Mouse (Mus musculus) limb, embryonic 13.5 days (tissue): ENCODE data around the gene Zbtb2. TPM values are rescaled to one million over a fixed set of nuclear protein-coding genes. Genes with fewer than 3 reads are reported as not detected.

Source experiments
- ATAC-seq: fragments of 200-750 bp; cut with Nextera tagmentation; 2 replicates; pipeline ENCODE4 v1.8.0; 2017; ENCODE audit warnings: low read depth, moderate number of reproducible peaks, moderate TSS enrichment; ENCODE audit not compliant: low FRiP score
- H3K27ac ChIP-seq: fragments of 300-500 bp; sonication (generic); 2 replicates; pipeline ENCODE4 v1.5.1; 2015; ENCODE audit warnings: inconsistent platforms, mild to moderate bottlenecking, moderate library complexity
- H3K27me3 ChIP-seq: fragments of 300-500 bp; sonication (generic); 2 replicates; pipeline ENCODE4 v1.6.1; 2015; ENCODE audit warnings: mild to moderate bottlenecking, inconsistent platforms
- H3K36me3 ChIP-seq: fragments of 300-500 bp; sonication (generic); 2 replicates; pipeline ENCODE4 v1.6.1; 2015; ENCODE audit warnings: inconsistent platforms, mild to moderate bottlenecking, moderate library complexity
- H3K4me1 ChIP-seq: fragments of 300-500 bp; sonication (generic); 2 replicates; pipeline ENCODE4 v1.6.1; 2015; ENCODE audit warnings: inconsistent platforms
- H3K4me2 ChIP-seq: fragments of 300-500 bp; sonication (generic); replicated peaks from 2 replicates; pipeline ENCODE4 v1.6.1; 2015; ENCODE audit warnings: inconsistent platforms, mild to moderate bottlenecking, moderate library complexity
- H3K4me3 ChIP-seq: fragments of 300-500 bp; sonication (generic); 2 replicates; pipeline ENCODE4 v1.5.1; 2015; ENCODE audit warnings: moderate library complexity, mild to moderate bottlenecking, inconsistent platforms
- H3K9ac ChIP-seq: fragments of 300-500 bp; sonication (generic); 2 replicates; pipeline ENCODE4 v1.6.1; 2015; ENCODE audit warnings: mild to moderate bottlenecking, inconsistent platforms
- H3K9me3 ChIP-seq: fragments of 300-500 bp; sonication (generic); 2 replicates; pipeline ENCODE4 v1.6.1; 2016; ENCODE audit warnings: inconsistent platforms
- WGBS: fragments of 180-500 bp; shearing (Covaris S2); methylation state at CpG from one replicate; pipeline ENCODE4 v1.1.7; 2015; 5-methylcytosine and 5-hydroxymethylcytosine counted together
- polyA plus RNA-seq: library from polyadenylated mRNA; unstranded; fragments of >200 nt; fragmentation: Nextera tagmentation; extraction: Ambion mirVana; gene quantifications from 2 replicates; pipeline ENCODE4 v1.2.1, GENCODE M21; 2015

Gene Zbtb2
- polyA plus RNA-seq, 1 experiment from 2014 or later: 16.4 TPM

GRCm38 (mm10) chr10:4404895-4405491 is 17.1 kb upstream of the Zbtb2 start:
- Histone ChIP-seq H3K4me1 (no peaks in the 10 kb centered on the region), H3K9me3 (no peaks in the 10 kb centered on the region), H3K4me2 (no peak overlapping the region), H3K9ac (0 out of 2 replicates have a peak overlapping the region, but pooled peaks have one; percentile 39), H3K27me3 (no peaks in the 10 kb centered on the region), H3K4me3 (no peak overlapping the region), H3K27ac (no peak overlapping the region), H3K36me3 (peaks cover 77% of the 10 kb centered on the region)
- 60% methylated on average over 5 of the region's 5 CpGs for WGBS
- peak; percentile 63; the same call in 1 of the 2 replicates for ATAC-seq

- WGBS: 88% methylated on average over 5 of the region's 5 CpGs
- no peak overlapping the region for H3K27ac ChIP-seq
- no peak overlapping the region for H3K4me3 ChIP-seq
- H3K27me3 ChIP-seq: no peaks in the 10 kb centered on the region
- H3K36me3 ChIP-seq: peaks cover 67% of the 10 kb centered on the region
- H3K4me2 ChIP-seq: no peak overlapping the region
- H3K9ac ChIP-seq: no peak overlapping the region
- no peaks in the 10 kb centered on the region for H3K4me1 ChIP-seq
- no peak for ATAC-seq
- no peaks in the 10 kb centered on the region for H3K9me3 ChIP-seq
These were observed 10.2 kb upstream of the Zbtb2 start for GRCm38 (mm10) chr10:4398058-4398457.

- Histone ChIP-seq H3K27me3 (no peaks in the 10 kb centered on the region), H3K4me1 (peaks cover 14% of the 10 kb centered on the region), H3K36me3 (peaks cover 57% of the 10 kb centered on the region), H3K4me3 (no peak overlapping the region), H3K9me3 (no peaks in the 10 kb centered on the region), H3K27ac (no peak overlapping the region), H3K4me2 (no peak overlapping the region), H3K9ac (no peak overlapping the region)
- 89% methylated on average over 3 of the region's 3 CpGs for WGBS
- no peak for ATAC-seq
These were observed 7.4 kb upstream of the Zbtb2 start for GRCm38 (mm10) chr10:4395321-4395720.

GRCm38 (mm10) chr10:4391851-4392250 is 3.9 kb upstream of the Zbtb2 start:
- Histone ChIP-seq H3K4me2 (0 out of 2 replicates have a peak overlapping the region, but pooled peaks have one; percentile 19), H3K9me3 (no peaks in the 10 kb centered on the region), H3K4me3 (no peak overlapping the region), H3K27ac (no peak overlapping the region), H3K9ac (no peak overlapping the region), H3K4me1 (peaks cover 32% of the 10 kb centered on the region), H3K27me3 (no peaks in the 10 kb centered on the region), H3K36me3 (peaks cover 35% of the 10 kb centered on the region)
- ATAC-seq: no peak
- WGBS: 61% methylated on average over 6 of the region's 6 CpGs

- H3K4me2 ChIP-seq: 0 out of 2 replicates have a peak overlapping the region, but pooled peaks have one; percentile 93
- no peaks in the 10 kb centered on the region for H3K9me3 ChIP-seq
- peaks cover 32% of the 10 kb centered on the region for H3K4me1 ChIP-seq
- H3K4me3 ChIP-seq: no peak overlapping the region
- H3K9ac ChIP-seq: no peak overlapping the region
- ATAC-seq: no peak
- 67% methylated on average over 5 of the region's 5 CpGs for WGBS
- H3K27ac ChIP-seq: no peak overlapping the region
- peaks cover 29% of the 10 kb centered on the region for H3K36me3 ChIP-seq
- no peaks in the 10 kb centered on the region for H3K27me3 ChIP-seq
These were observed 3.2 kb upstream of the Zbtb2 start for GRCm38 (mm10) chr10:4391076-4391475.

- H3K4me3 ChIP-seq: 0 out of 2 replicates have a peak overlapping the region, but pooled peaks have one; percentile 7
- no peak overlapping the region for H3K27ac ChIP-seq
- H3K9me3 ChIP-seq: no peaks in the 10 kb centered on the region
- H3K4me1 ChIP-seq: peaks cover 32% of the 10 kb centered on the region
- H3K4me2 ChIP-seq: peak overlapping the region; percentile 93
- WGBS: 57% methylated on average over 2 of the region's 2 CpGs
- H3K9ac ChIP-seq: no peak overlapping the region; the same call in 1 of the 2 replicates
- ATAC-seq: no peak
- peaks cover 25% of the 10 kb centered on the region for H3K36me3 ChIP-seq
- no peaks in the 10 kb centered on the region for H3K27me3 ChIP-seq
These were observed 2.6 kb upstream of the Zbtb2 start for GRCm38 (mm10) chr10:4390550-4390949.

- Histone ChIP-seq H3K27me3 (no peaks in the 10 kb centered on the region), H3K4me1 (peaks cover 32% of the 10 kb centered on the region)
- WGBS: 59% methylated on average over 5 of the region's 5 CpGs
These were observed 1.7 kb upstream of the Zbtb2 start for GRCm38 (mm10) chr10:4389461-4390112.

GRCm38 (mm10) chr10:4389036-4389435 is 1.1 kb upstream of the Zbtb2 start:
- peak overlapping the region; percentile 99 for H3K9ac ChIP-seq
- peak overlapping the region; percentile 93 for H3K4me2 ChIP-seq
- H3K27ac ChIP-seq: no peak overlapping the region
- H3K4me3 ChIP-seq: peak overlapping the region; percentile 97
- ATAC-seq: no peak
- no peaks in the 10 kb centered on the region for H3K9me3 ChIP-seq
- 11% methylated on average over 10 of the region's 10 CpGs for WGBS
- H3K4me1 ChIP-seq: peaks cover 32% of the 10 kb centered on the region
- H3K27me3 ChIP-seq: no peaks in the 10 kb centered on the region
- peaks cover 11% of the 10 kb centered on the region for H3K36me3 ChIP-seq

More at GRCm38 (mm10) chr10:4389461-4390112, 1.7 kb upstream of the Zbtb2 start:
- Histone ChIP-seq H3K9me3 (no peaks in the 10 kb centered on the region), H3K27ac (no peak overlapping the region), H3K9ac (peak overlapping the region; percentile 99), H3K36me3 (peaks cover 15% of the 10 kb centered on the region), H3K4me3 (peak overlapping the region; percentile 97), H3K4me2 (peak overlapping the region; percentile 93)
- ATAC-seq: no peak

- WGBS: 1% methylated on average over 19 of the region's 19 CpGs
- Histone ChIP-seq H3K9ac (peak overlapping the region; percentile 99), H3K9me3 (no peaks in the 10 kb centered on the region), H3K4me1 (peaks cover 32% of the 10 kb centered on the region), H3K27me3 (no peaks in the 10 kb centered on the region), H3K4me3 (peak overlapping the region; percentile 97), H3K27ac (peak overlapping the region; percentile 99), H3K36me3 (peaks cover 7% of the 10 kb centered on the region), H3K4me2 (peak overlapping the region; percentile 93)
- no peak for ATAC-seq
These were observed 457 bp upstream of the Zbtb2 start for GRCm38 (mm10) chr10:4388384-4388745.

GRCm38 (mm10) chr10:4386609-4387591 is 1.0 kb downstream of the Zbtb2 start:
- WGBS: 0% methylated on average over 42 of the region's 133 CpGs
- H3K9ac ChIP-seq: peak overlapping the region; percentile 99
- peak; percentile 93 for ATAC-seq
- H3K9me3 ChIP-seq: no peaks in the 10 kb centered on the region
- H3K4me1 ChIP-seq: peaks cover 42% of the 10 kb centered on the region
- H3K27ac ChIP-seq: peak overlapping the region; percentile 99
- H3K4me2 ChIP-seq: peak overlapping the region; percentile 93
- H3K36me3 ChIP-seq: no peaks in the 10 kb centered on the region
- no peaks in the 10 kb centered on the region for H3K27me3 ChIP-seq
- H3K4me3 ChIP-seq: peak overlapping the region; percentile 97

- Histone ChIP-seq H3K36me3 (no peaks in the 10 kb centered on the region), H3K27me3 (no peaks in the 10 kb centered on the region), H3K9me3 (no peaks in the 10 kb centered on the region), H3K4me2 (no peak overlapping the region), H3K9ac (no peak overlapping the region), H3K27ac (no peak overlapping the region), H3K4me1 (peaks cover 18% of the 10 kb centered on the region), H3K4me3 (no peak overlapping the region)
- no peak for ATAC-seq
- WGBS: 92% methylated on average over 7 of the region's 7 CpGs
These were observed 3.7 kb downstream of the Zbtb2 start for GRCm38 (mm10) chr10:4384244-4384643.

- 90% methylated on average over 5 of the region's 5 CpGs for WGBS
These were observed 7.2 kb downstream of the Zbtb2 start for GRCm38 (mm10) chr10:4380748-4381147.

More at GRCm38 (mm10) chr10:4380748-4381147, 7.2 kb downstream of the Zbtb2 start:
- H3K4me1 ChIP-seq: peaks cover 14% of the 10 kb centered on the region; the same call in 1 of the 2 replicates
- H3K36me3 ChIP-seq: no peaks in the 10 kb centered on the region; the same call in 1 of the 2 replicates
- no peaks in the 10 kb centered on the region for H3K27me3 ChIP-seq
- no peak overlapping the region for H3K4me2 ChIP-seq
- H3K27ac ChIP-seq: no peak overlapping the region
- H3K9me3 ChIP-seq: no peaks in the 10 kb centered on the region
- no peak overlapping the region for H3K4me3 ChIP-seq
- no peak for ATAC-seq
- H3K9ac ChIP-seq: no peak overlapping the region
